Comparison of ENCODE assay signal across 8 mouse cellular contexts in genomic region chr4:133672845-133673647, GRCm38 (mm10). TPM values are rescaled to one million over a fixed set of nuclear protein-coding genes. Genes with fewer than 3 reads are reported as not detected.
DNase-seq lines count a peak whose midpoint lies in the region; ATAC-seq and TF ChIP-seq lines count a peak whose summit lies in the region.

No protein-coding gene starts in this region.

- DNase-seq in ovary, adult 18-20 months (ENCODE audit: low spot score): peak; percentile 65
- no peak for DNase-seq in ovary, postnatal 14 days (ENCODE audit: low spot score)
- DNase-seq in brain, embryonic 14.5 days (ENCODE audit: low read depth): peak; percentile 44
- DNase-seq in heart, adult 9 months (ENCODE audit: low spot score in 2 of 2): peak; percentile 68 to 72
- peak; percentile 75 for DNase-seq in lung, postnatal 36 days
- DNase-seq in cerebellum, postnatal 25 days: no peak

- ATAC-seq in kidney, embryonic 15.5 days (replicated peaks; ENCODE audit: low FRiP score): peak; percentile 61
- ATAC-seq in stomach, embryonic 15.5 days (ENCODE audit: insufficient read depth, low FRiP score, low read depth): no peak

- peaks cover 71% of the 10 kb centered on the region for H3K4me1 ChIP-seq in kidney, embryonic 15.5 days
- H3K4me1 ChIP-seq in stomach, embryonic 15.5 days: peaks cover 50% of the 10 kb centered on the region

- H3K4me3 ChIP-seq in kidney, embryonic 15.5 days (replicated peaks): peak overlapping the region; percentile 82
- peak overlapping the region; percentile 75 for H3K4me3 ChIP-seq in stomach, embryonic 15.5 days (replicated peaks)

- WGBS in kidney, embryonic 15.5 days: 0% methylated on average over 24 of the region's 24 CpGs
- under 1% methylated on average over 24 of the region's 24 CpGs for WGBS in stomach, embryonic 15.5 days

- H3K9me3 ChIP-seq in kidney, embryonic 15.5 days (replicated peaks): no peaks in the 10 kb centered on the region
- H3K9me3 ChIP-seq in stomach, embryonic 15.5 days: no peaks in the 10 kb centered on the region

- no peak for TF ChIP-seq CTCF in brain, embryonic 14.5 days (IDR thresholded peaks at IDR 0.05; ENCODE audit: borderline replicate concordance, extremely low read depth, insufficient read depth, insufficient read length)

- H3K36me3 ChIP-seq in kidney, embryonic 15.5 days: peaks cover 11% of the 10 kb centered on the region; the same call in 1 of the 2 replicates
- peaks cover 6% of the 10 kb centered on the region; the same call in 1 of the 2 replicates for H3K36me3 ChIP-seq in stomach, embryonic 15.5 days

- peak overlapping the region; percentile 82 for H3K4me2 ChIP-seq in kidney, embryonic 15.5 days
- peak overlapping the region; percentile 76 for H3K4me2 ChIP-seq in stomach, embryonic 15.5 days

- H3K9ac ChIP-seq in kidney, embryonic 15.5 days: peak overlapping the region; percentile 74
- peak overlapping the region; percentile 77 for H3K9ac ChIP-seq in stomach, embryonic 15.5 days

- TF ChIP-seq POLR2A in brain, embryonic 14.5 days (IDR thresholded peaks at IDR 0.05; ENCODE audit: borderline replicate concordance, extremely low read depth, insufficient read depth, insufficient read length, poor library complexity, severe bottlenecking): no peak

- H3K27ac ChIP-seq in kidney, embryonic 15.5 days: peak overlapping the region; percentile 100
- peak overlapping the region; percentile 99 for H3K27ac ChIP-seq in stomach, embryonic 15.5 days

- no peaks in the 10 kb centered on the region for H3K27me3 ChIP-seq in kidney, embryonic 15.5 days
- H3K27me3 ChIP-seq in stomach, embryonic 15.5 days (replicated peaks): no peaks in the 10 kb centered on the region

RNA-seq across cellular contexts. Expression of gene Pigv, which starts 0.6 kb away (rescaled TPM):
- 11.7 and 12.8 TPM in 2 replicates for polyA plus RNA-seq in brain, embryonic 14.5 days (2012; rRNA removed)
- 19.9 and 20.2 TPM in 2 replicates for polyA plus RNA-seq in kidney, embryonic 15.5 days (2015; fragmentation: Nextera tagmentation; extraction: Ambion mirVana)
- 14.7 and 18.7 TPM in 2 replicates for polyA plus RNA-seq in stomach, embryonic 15.5 days (2015; fragmentation: Nextera tagmentation; extraction: Ambion mirVana)

RNA-seq across cellular contexts. Expression of gene Zdhhc18, which starts 23.1 kb away (rescaled TPM):
- polyA plus RNA-seq in brain, embryonic 14.5 days (2012; rRNA removed): 34.4 and 39.9 TPM in 2 replicates
- 2.5 and 3.8 TPM in 2 replicates for polyA plus RNA-seq in kidney, embryonic 15.5 days (2015; fragmentation: Nextera tagmentation; extraction: Ambion mirVana)
- polyA plus RNA-seq in stomach, embryonic 15.5 days (2015; fragmentation: Nextera tagmentation; extraction: Ambion mirVana): 5.4 and 5.8 TPM in 2 replicates

Comparison
In these comparisons a context has a peak if more than half of its experiments do, and no peak if none do; other contexts are left out.
1. DNase-seq: peak in ovary, adult 18-20 months (single experiment), brain, embryonic 14.5 days (single experiment), heart, adult 9 months (2 of 2) and lung, postnatal 36 days (single experiment); none in ovary, postnatal 14 days (single experiment) and cerebellum, postnatal 25 days (0 of 2).